Mouse (Mus musculus) ZHBTc4 (cell line): ENCODE measurements around the gene Gemin2.

Experiments used
- DNase-seq: peaks from one replicate; pipeline ENCODE4 v3.0.0-alpha.2; 2011; ENCODE audit warnings: low read depth, low spot score

Gene Gemin2

GRCm38 (mm10) chr12:59013234-59013633 is at the start of gene Gemin2:
Gene Gemin2 (plus strand): TSS chr12:59013393.
- DNase-seq = peak; percentile 97

- DNase-seq = peak; percentile 60
These were observed 48.6 kb upstream of the Gemin2 start for GRCm38 (mm10) chr12:58964583-58964982.

GRCm38 (mm10) chr12:58976966-58977365 is 36.2 kb upstream of the Gemin2 start:
- peak; percentile 51 for DNase-seq

DNA sequence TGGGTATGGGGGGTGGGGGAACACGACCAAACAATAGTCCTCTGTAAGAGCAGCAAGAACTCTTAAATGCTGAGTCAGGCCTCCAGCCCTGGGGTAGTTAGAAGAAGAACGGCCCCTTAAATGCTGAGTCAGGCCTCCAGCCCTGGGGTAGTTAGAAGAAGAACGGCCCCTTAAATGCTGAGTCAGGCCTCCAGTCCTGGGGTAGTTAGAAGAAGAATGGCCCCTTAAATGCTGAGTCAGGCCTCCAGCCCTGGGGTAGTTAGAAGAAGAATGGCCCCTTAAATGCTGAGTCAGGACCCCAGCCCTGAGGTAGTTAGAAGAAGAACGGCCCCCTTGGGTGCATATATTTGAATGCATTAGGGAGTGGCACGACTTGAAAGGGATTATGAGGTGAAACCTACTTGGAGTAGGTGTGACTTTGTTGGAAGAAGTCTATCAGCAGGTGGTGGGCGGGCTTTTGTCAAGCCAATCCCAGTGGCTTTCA is 32.0 kb upstream of the Gemin2 start:
- DNase-seq = peak; percentile 85

DNA sequence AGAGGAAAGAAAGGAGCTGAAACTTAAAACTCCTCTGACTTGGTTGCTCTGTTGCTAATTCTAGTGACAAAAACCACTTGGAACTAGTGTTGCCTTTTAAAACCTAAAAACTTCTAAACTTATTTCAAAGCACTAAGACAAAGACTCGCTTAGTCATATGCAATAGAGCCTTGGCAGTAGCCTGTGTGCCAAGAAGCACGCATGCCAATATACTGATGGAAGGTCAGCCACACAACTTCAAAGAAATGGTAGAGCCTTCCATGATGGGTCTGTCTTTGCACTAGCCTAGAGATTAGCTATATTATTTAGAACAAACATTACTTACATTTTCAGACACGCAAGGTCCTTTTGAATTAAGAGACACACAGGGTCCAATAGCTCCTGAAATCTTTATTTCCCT is 27.4 kb upstream of the Gemin2 start:
- no peak for DNase-seq

GRCm38 (mm10) chr12:59010482-59010881 is 2.7 kb upstream of the Gemin2 start:
- peak; percentile 50 for DNase-seq

GRCm38 (mm10) chr12:59011275-59011843 is 1.8 kb upstream of the Gemin2 start:
- no peak for DNase-seq

DNA sequence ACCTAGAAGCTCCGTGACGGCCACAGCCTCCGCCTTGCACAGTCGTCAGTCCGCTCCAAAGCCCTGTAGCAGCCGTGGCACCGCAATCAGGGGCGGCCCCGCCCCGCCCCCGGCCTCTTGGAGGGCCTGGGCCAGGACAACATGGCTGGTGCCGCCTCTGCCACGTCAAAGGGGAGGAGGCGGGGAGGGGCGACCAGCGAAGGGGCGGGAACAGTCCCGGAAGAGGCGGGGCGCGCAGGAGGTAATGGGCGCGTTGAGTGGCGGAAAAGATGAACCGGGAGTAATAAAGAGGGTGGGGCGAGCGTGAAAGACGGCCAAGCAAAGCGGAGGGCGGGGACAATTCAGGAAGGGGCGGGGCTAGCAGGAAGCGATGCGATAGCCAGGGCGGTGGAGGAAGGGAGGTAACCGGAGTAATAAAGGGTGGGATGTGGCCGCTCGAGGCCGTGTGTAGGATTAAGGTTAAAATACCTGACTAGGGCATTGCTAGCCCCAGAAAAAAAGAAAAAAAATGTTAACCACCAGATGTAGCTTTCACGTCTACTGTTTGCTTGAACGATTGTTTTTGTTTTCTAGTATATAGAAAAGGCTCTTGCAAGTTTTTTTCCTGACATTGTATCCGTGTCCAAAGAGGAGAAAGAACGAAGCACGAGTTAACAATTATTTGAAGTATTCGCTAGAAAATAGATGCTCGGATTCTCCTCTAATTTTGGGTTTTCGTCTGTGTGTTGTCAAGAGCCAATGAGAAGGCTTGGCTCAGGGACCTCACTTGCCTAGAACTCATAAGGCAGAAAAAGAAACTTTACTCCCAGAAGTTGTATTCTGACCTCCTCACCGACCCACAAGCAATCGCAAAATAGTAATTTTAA is 1.1 kb upstream of the Gemin2 start, which contains the start of gene Sec23a:
Gene Sec23a (minus strand): TSS at position 174 of the 866 bp plus-strand sequence.
- peak; percentile 99 for DNase-seq

- DNase-seq = no peak
These were observed 492 bp upstream of the Gemin2 start for GRCm38 (mm10) chr12:59012710-59013091.

GRCm38 (mm10) chr12:59017970-59018369 is 4.8 kb downstream of the Gemin2 start:
- no peak for DNase-seq

DNA sequence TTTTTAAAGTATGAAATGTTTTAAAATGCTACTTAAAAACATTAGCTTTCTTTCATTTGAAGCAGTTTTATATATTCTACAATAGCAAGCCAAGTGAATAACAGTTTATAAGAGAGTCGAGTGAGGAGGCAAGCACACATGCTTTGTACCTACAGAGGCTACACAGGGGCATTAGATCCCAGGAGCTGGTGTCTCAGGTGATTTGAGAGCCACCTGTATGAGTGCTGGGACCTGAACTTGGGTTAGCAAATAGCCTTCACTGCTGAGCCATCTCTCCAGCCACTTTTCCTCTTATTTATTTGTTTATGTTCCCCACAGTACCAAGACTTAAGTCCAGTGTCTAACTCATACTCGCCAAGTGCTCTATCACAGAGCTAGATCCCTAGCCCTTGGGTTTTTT is 6.7 kb downstream of the Gemin2 start:
- DNase-seq = no peak

DNA sequence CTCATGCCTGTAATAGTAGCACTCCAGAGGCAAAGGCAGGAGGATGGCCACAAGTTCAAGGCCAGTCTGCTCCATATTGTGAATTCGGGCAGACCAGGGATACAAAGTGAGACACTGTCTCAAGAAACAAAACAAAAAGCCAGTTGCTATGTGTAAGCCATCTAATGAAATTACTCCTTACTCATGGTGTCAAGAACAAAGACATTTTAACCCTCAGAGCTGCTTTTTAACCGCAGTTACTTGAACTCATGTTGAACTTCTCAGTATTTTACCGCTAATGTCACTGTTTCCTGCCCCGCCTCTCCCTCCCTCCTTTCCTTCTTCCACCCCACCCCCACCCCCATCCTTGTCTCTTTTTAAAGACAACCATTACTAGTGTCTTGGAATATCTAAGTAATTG is 8.1 kb downstream of the Gemin2 start:
- no peak for DNase-seq

DNA sequence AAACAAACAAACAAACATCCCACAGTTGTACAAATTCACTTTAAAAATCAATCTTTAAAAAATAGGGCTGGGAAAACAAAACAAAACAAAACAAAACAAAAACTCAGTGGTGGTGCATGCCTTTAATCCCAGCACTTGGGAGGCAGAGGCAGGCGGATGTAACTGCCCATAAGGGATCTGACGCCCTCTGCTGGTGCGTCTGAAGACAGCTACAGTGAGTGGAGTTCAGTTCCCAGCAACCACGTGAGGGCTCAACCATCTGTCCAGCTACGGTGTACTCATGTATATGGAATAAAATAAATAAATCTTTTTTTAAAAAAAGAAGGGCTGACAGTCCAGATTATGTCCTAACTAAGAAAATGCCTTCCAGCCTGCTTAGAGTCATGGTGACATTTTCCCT is 18.9 kb downstream of the Gemin2 start:
- peak; percentile 72 for DNase-seq

DNA sequence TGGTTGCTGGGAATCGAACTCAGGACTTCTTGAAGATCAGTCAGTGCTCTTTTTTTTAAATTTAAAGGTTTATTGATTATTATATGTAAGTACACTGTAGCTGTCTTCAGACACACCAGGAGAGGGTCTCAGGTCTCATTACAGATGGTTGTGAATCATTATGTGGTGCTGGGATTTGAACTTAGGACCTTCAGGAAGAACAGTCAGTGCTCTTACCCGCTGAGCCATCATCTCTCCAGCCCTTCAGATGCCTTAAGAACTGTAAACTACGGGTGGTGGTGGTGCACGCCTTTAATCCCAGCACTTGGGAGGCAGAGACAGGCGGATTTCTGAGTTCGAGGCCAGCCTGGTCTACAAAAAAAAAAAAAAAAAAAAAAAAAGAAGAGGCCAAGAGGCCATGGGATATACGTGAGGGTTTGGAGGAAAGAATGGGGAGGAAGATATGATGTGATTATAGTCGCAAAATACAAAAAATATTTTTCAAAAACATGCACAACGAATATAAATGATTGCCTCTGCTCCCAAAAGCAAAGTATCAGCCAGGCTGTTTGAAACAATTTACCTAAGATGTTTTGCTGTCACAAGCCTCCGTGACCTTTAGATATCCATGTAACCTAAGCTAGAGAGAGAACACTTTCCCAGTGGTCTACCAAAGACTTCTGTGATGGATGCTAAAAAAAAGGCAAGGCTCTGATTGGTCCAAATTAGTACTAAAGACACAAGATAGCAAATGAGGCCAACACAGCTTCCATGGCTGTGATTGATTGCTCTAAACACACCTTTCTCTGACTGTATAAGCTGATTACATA is 26.2 kb downstream of the Gemin2 start:
- peak; percentile 71 for DNase-seq

DNA sequence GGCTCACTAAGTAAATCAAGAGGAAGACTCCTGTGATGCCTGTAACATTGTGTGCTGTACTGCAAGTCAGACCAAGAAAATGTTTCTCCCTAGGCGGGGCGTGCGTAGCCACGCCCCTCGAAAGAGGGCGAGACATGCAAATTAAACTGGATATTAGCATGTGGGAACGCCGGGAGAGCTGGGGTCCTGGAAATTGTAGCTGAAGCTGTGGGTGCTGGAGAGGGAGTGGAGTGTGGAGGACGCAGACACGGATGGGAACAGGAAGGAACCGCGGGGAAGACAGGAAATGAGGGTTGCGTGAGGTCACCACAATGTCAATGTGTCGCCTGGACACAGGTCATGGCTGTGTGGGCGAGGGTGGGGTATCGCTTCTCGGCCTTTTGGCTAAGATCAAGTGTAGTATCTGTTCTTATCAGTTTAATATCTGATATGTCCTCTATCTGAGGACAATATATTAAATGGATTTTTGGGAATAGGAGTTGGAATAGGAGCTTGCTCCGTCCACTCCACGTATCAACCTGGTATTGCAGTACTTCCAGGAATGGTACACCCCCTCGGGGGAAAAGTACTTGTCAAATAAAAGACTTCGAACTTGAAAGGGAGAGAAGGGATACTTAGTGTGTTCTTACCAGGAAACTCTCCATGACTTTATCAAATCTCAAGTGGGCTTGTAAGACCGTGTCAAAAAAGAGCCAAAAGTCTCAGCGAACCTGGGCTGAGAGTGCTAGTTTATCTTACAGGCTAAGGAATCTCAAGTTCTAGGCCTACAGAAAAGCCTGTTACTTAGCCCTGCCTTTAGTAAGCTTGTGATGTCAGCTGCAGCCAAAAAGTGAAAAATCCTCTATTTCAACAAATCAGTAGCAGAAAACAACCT is 27.0 kb downstream of the Gemin2 start:
- DNase-seq = peak; percentile 97

- DNase-seq = no peak
These were observed 27.7 kb downstream of the Gemin2 start for GRCm38 (mm10) chr12:59040851-59041250.

DNA sequence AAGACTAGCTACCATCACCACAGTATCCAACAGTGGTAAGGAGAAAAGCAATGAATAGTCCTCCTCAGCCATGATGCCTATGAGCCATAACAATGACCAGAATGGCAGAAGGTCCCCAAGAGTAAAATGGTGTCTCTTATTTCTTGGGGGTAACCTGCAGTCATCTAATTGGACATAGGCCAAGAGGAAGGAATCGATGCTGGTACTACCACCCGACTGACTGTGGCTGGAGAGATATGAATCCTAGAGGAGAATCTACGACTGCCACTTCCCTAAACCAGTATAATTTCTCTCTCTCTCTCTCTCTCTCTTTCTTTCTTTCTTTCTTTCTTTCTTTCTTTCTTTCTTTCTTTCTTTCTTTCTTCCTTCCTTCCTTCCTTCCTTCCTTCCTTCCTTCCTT is 39.3 kb downstream of the Gemin2 start:
- DNase-seq = no peak

GRCm38 (mm10) chr12:59053166-59053565 is 40.0 kb downstream of the Gemin2 start:
- DNase-seq = no peak

GRCm38 (mm10) chr12:59053976-59054375 is 40.8 kb downstream of the Gemin2 start:
- DNase-seq = no peak

- no peak for DNase-seq
These were observed 42.1 kb downstream of the Gemin2 start for GRCm38 (mm10) chr12:59055196-59055850.

DNA sequence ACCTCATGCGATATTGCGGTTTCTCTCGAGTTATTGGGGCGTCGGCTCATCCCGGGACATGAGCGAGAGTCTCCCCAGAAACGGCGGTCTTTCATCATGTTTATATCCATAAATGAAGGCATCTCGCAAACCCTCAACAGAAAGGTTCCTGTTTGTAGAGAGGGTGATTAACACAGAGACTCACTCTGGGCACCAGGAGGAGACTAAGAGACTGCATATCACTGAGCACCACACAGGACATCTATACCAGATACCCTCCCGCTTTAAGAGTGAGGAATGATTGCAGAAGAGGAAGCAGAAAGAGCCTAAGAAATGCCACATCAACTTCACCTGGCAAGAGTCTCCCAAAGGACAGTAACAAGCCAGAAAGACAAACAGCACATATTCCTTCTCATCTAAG is 43.0 kb downstream of the Gemin2 start:
- DNase-seq = no peak
